Mouse (Mus musculus) heart, embryonic 10.5 days (tissue): ENCODE results near the gene Gm49321. TPM values are rescaled to one million over a fixed set of nuclear protein-coding genes. Genes with fewer than 3 reads are reported as not detected.
A peak's percentile ranks its signal among the peaks of the same experiment; 100 is the strongest.

ENCODE experiments used
- DNase-seq: peaks from one replicate; pipeline ENCODE4 v3.0.0-alpha.2; 2017; ENCODE audit warnings: low spot score
- H3K27ac ChIP-seq: fragments of 300-500 bp; sonication (generic); 2 replicates; pipeline ENCODE4 v1.5.1; 2016; ENCODE audit warnings: mild to moderate bottlenecking
- H3K27me3 ChIP-seq: fragments of 300-500 bp; sonication (generic); 2 replicates; pipeline ENCODE4 v1.6.1; 2016; ENCODE audit warnings: mild to moderate bottlenecking; ENCODE audit not compliant: poor library complexity, insufficient read depth, severe bottlenecking
- H3K36me3 ChIP-seq: fragments of 300-500 bp; sonication (generic); 2 replicates; pipeline ENCODE4 v1.6.1; 2016; ENCODE audit warnings: mild to moderate bottlenecking, moderate library complexity
- H3K4me1 ChIP-seq: fragments of 300-500 bp; sonication (generic); 2 replicates; pipeline ENCODE4 v1.6.1; 2016; ENCODE audit warnings: mild to moderate bottlenecking
- H3K4me3 ChIP-seq: fragments of 300-500 bp; sonication (generic); 2 replicates; pipeline ENCODE4 v1.5.1; 2016; ENCODE audit warnings: mild to moderate bottlenecking, moderate library complexity
- H3K9me3 ChIP-seq: fragments of 300-500 bp; sonication (generic); 2 replicates; pipeline ENCODE4 v1.6.1; 2016; ENCODE audit warnings: mild to moderate bottlenecking, moderate library complexity
- WGBS: fragments of 180-500 bp; shearing (Covaris S2); methylation state at CpG from one replicate; pipeline ENCODE4 v1.1.7; 2016; 5-methylcytosine and 5-hydroxymethylcytosine counted together
- polyA plus RNA-seq: library from polyadenylated mRNA; unstranded; fragments of >200 nt; fragmentation: Nextera tagmentation; extraction: Ambion mirVana; gene quantifications from 2 replicates; pipeline ENCODE4 v1.2.1, GENCODE M21; 2016

The Gm49321 gene
- polyA plus RNA-seq, 1 experiment from 2014 or later, result 15.8 TPM

- no peak overlapping the region for H3K27ac ChIP-seq
- H3K9me3 ChIP-seq, result no peaks in the 10 kb centered on the region
- H3K4me1 ChIP-seq, result peaks cover 7% of the 10 kb centered on the region; the same call in 1 of the 2 replicates
- no peak for DNase-seq
- 0 out of 2 replicates have a peak, but pooled peaks cover under 1% of the 10 kb centered on the region for H3K27me3 ChIP-seq
- H3K4me3 ChIP-seq, result no peak overlapping the region
- peaks cover 22% of the 10 kb centered on the region for H3K36me3 ChIP-seq
These were observed 52.1 kb downstream of the Gm49321 start for GRCm38 (mm10) chr12:73989594-73989993.

GRCm38 (mm10) chr12:73996906-73997296 lies 59.4 kb downstream of the Gm49321 start:
- no peak overlapping the region for H3K27ac ChIP-seq
- peak overlapping the region; percentile 67 for H3K4me3 ChIP-seq

GRCm38 (mm10) chr12:73997297-73998127 lies 60.1 kb downstream of the Gm49321 start, which contains the start of gene Syt16:
TSS of gene Syt16 (plus strand) at chr12:73997661.
- WGBS, result 2% methylated on average over 63 of the region's 67 CpGs
- Histone ChIP-seq H3K9me3 (no peaks in the 10 kb centered on the region), H3K36me3 (no peaks in the 10 kb centered on the region), H3K27ac (peak within 1 kb of the TSS; percentile 69), H3K27me3 (peaks cover 56% of the 10 kb centered on the region), H3K4me1 (peaks cover 6% of the 10 kb centered on the region), H3K4me3 (peak within 1 kb of the TSS; percentile 67)
- DNase-seq, result no peak

More at GRCm38 (mm10) chr12:73996906-73997296, 59.4 kb downstream of the Gm49321 start:
- Histone ChIP-seq H3K4me1 (peaks cover 6% of the 10 kb centered on the region), H3K27me3 (peaks cover 56% of the 10 kb centered on the region), H3K9me3 (no peaks in the 10 kb centered on the region), H3K36me3 (no peaks in the 10 kb centered on the region)
- 60% methylated on average over 12 of the region's 12 CpGs for WGBS
- DNase-seq, result no peak

- Histone ChIP-seq H3K27ac (peak overlapping the region; percentile 69), H3K36me3 (no peaks in the 10 kb centered on the region), H3K4me3 (peak overlapping the region; percentile 67), H3K9me3 (no peaks in the 10 kb centered on the region), H3K27me3 (peaks cover 56% of the 10 kb centered on the region), H3K4me1 (peaks cover 6% of the 10 kb centered on the region)
- no peak for DNase-seq
- WGBS, result 41% methylated on average over 5 of the region's 5 CpGs
These were observed 60.6 kb downstream of the Gm49321 start for GRCm38 (mm10) chr12:73998128-73998456.

- no peak overlapping the region for H3K27ac ChIP-seq
- H3K4me3 ChIP-seq, result no peak overlapping the region
- no peak for DNase-seq
- peaks cover 6% of the 10 kb centered on the region for H3K4me1 ChIP-seq
- no peaks in the 10 kb centered on the region for H3K36me3 ChIP-seq
- H3K9me3 ChIP-seq, result no peaks in the 10 kb centered on the region
- H3K27me3 ChIP-seq, result peaks cover 27% of the 10 kb centered on the region
- 87% methylated on average over 9 of the region's 9 CpGs for WGBS
These were observed 65.0 kb downstream of the Gm49321 start for GRCm38 (mm10) chr12:74002449-74002848.

- H3K4me1 ChIP-seq, result peaks cover 6% of the 10 kb centered on the region
- H3K27ac ChIP-seq, result no peak overlapping the region
- no peak for DNase-seq
- no peaks in the 10 kb centered on the region for H3K36me3 ChIP-seq
- H3K27me3 ChIP-seq, result peaks cover 5% of the 10 kb centered on the region
- H3K9me3 ChIP-seq, result no peaks in the 10 kb centered on the region
- no peak overlapping the region for H3K4me3 ChIP-seq
- WGBS, result 22% methylated on average over 8 of the region's 8 CpGs
These were observed 72.0 kb downstream of the Gm49321 start for GRCm38 (mm10) chr12:74009448-74009911.

GRCm38 (mm10) chr12:74013739-74014138 lies 76.3 kb downstream of the Gm49321 start:
- Histone ChIP-seq H3K36me3 (no peaks in the 10 kb centered on the region), H3K27ac (0 out of 2 replicates have a peak overlapping the region, but pooled peaks have one; percentile 17), H3K4me3 (peak overlapping the region; percentile 43), H3K4me1 (peaks cover 6% of the 10 kb centered on the region), H3K9me3 (no peaks in the 10 kb centered on the region), H3K27me3 (no peaks in the 10 kb centered on the region)
- under 1% methylated on average over 6 of the region's 6 CpGs for WGBS
- DNase-seq, result peak; percentile 84

GRCm38 (mm10) chr12:74014739-74015270 lies 77.4 kb downstream of the Gm49321 start:
- no peaks in the 10 kb centered on the region for H3K36me3 ChIP-seq
- no peak overlapping the region for H3K4me3 ChIP-seq
- no peak overlapping the region for H3K27ac ChIP-seq
- no peaks in the 10 kb centered on the region for H3K27me3 ChIP-seq
- 60% methylated on average over 7 of the region's 7 CpGs for WGBS
- H3K9me3 ChIP-seq, result no peaks in the 10 kb centered on the region
- no peak for DNase-seq
- peaks cover 6% of the 10 kb centered on the region for H3K4me1 ChIP-seq

GRCm38 (mm10) chr12:74015491-74015890 lies 78.0 kb downstream of the Gm49321 start:
- H3K36me3 ChIP-seq, result no peaks in the 10 kb centered on the region
- no peaks in the 10 kb centered on the region for H3K9me3 ChIP-seq
- DNase-seq, result no peak
- 82% methylated on average over 5 of the region's 5 CpGs for WGBS
- peaks cover 6% of the 10 kb centered on the region for H3K4me1 ChIP-seq
- H3K27me3 ChIP-seq, result no peaks in the 10 kb centered on the region
- no peak overlapping the region for H3K4me3 ChIP-seq
- no peak overlapping the region for H3K27ac ChIP-seq

Other genes starting within 250 kb of the Gm49321 start
- gene Hif1a, start 36.3 kb upstream of the Gm49321 start, polyA plus RNA-seq, result 138 and 194 TPM in 2 replicates
- gene Snapc1, start 26.8 kb downstream of the Gm49321 start, polyA plus RNA-seq, result 20.8 and 24.1 TPM in 2 replicates
- gene Syt16, start 60.0 kb downstream of the Gm49321 start, polyA plus RNA-seq, result 0.32 and 0.33 TPM in 2 replicates